Mouse (Mus musculus) layer of hippocampus, adult 2 months (tissue): ENCODE data around the gene Slc22a14. TPM values are rescaled to one million over a fixed set of nuclear protein-coding genes. Genes with fewer than 3 reads are reported as not detected.
A peak's percentile ranks its signal among the peaks of the same experiment; 100 is the strongest.
"Not testable (repeated sequence)": the region's sequence is repeated elsewhere in the genome, so short reads cannot be mapped to it uniquely, and the experiment has no call there.

Experiments used
- DNase-seq, 2 experiments: peaks; one replicate each; pipeline ENCODE4 v3.0.0; 2022; ENCODE audit warnings: low spot score in 2 of 2
- H3K27ac ChIP-seq: fragments of 200-600 bp; 2 replicates; pipeline ENCODE4 v1.8.1; 2022
- H3K4me3 ChIP-seq: fragments of 200-600 bp; 2 replicates; pipeline ENCODE4 v1.8.1; 2022; ENCODE audit warnings: mild to moderate bottlenecking
- CTCF ChIP-seq: fragments of 200-600 bp; conservative IDR thresholded peaks from 2 replicates; pipeline ENCODE4 v1.8.1; 2022; ENCODE audit warnings: antibody characterized with exemption, mild to moderate bottlenecking, moderate library complexity
- total RNA-seq, 2 experiments: library from RNA; stranded (reverse); gene quantifications; 2 replicates each; pipeline ENCODE4 v1.2.3; 2021

The Slc22a14 gene
- total RNA-seq, 2 experiments from 2014 or later: not detected

DNA sequence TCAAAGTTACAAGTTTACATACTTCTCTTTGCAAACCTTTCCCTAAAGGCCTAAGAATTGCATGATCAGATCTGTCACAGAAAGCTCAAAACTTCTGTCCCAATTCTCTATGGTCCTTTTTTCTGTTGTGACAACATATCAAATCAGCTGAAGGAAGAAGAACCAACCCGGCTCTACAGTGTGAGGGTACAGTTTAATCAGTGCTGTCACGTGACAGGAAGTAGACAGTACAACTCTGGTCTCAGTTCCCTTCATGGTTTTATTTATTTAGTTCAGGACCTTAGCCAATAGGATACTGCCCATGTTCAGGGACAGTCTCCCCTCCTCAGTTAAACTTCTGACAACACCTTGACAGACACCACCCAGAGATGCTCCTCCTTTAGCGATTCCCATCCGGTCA lies 145.1 kb downstream of the Slc22a14 start:
- Histone ChIP-seq H3K4me3 (no peak overlapping the region), H3K27ac (no peak overlapping the region)
- TF ChIP-seq CTCF: no peak
- no peak for DNase-seq

DNA sequence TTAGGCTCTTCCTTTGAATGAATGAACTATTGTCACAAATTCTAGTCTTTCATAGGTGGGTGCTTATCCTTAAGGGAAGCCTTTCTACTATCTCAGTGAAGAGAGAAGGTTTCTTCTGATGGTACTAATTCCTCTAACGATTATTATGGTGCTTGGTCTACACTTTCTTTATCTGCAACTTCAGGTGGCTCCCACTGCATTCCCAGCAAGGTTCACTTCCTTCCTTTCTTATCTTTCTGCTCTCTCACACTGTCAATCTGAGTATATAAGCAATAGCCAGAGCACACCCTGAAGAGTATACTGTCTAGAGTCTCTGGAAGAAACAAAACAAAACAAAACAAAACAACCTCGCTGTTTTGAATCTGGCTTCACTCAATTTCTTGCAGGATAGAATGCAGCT lies 145.7 kb downstream of the Slc22a14 start:
- Histone ChIP-seq H3K4me3 (no peak overlapping the region), H3K27ac (no peak overlapping the region)
- DNase-seq: no peak
- no peak for TF ChIP-seq CTCF

DNA sequence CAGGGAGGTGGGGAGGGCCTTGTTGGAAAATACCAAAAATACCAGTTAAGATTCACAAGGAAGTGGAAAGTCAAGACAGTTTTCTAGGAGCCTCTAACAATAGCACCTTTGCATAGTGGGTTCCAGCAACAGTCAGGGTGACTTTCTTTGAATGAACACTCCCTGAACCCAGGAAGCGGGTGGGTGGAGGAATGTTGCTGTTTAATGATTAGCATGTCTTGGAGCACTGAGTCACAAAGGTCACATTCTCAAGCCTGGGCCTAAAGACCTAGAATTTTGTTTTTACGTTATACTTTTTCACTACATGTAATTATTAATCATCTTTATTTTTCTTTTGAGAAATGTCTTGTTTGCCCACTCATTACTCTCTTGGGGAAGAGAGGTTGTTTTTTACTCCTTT lies 150.0 kb downstream of the Slc22a14 start:
- H3K27ac ChIP-seq, H3K4me3 ChIP-seq, DNase-seq: not testable (repeated sequence)

DNA sequence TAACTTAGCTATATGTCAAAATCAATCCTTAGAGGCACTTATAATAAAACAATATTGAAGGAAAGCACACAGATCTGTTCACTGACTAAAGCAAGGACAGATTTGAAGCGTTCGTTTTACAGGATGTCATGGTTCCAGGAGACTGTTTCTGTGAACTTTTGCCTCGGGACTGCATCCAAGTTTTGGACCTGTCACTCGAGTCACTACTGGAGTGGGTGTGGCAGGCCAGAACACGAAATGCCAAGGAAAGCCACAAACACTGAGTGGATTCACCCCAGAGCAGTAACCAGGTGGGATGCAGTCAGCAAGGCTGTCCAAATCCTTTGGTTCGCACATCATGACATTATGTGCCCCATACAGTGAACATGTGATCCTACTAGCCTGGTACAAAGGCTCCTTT lies 150.8 kb downstream of the Slc22a14 start:
- no peak for TF ChIP-seq CTCF
- H3K27ac ChIP-seq: no peak overlapping the region
- no peak overlapping the region for H3K4me3 ChIP-seq
- no peak for DNase-seq

DNA sequence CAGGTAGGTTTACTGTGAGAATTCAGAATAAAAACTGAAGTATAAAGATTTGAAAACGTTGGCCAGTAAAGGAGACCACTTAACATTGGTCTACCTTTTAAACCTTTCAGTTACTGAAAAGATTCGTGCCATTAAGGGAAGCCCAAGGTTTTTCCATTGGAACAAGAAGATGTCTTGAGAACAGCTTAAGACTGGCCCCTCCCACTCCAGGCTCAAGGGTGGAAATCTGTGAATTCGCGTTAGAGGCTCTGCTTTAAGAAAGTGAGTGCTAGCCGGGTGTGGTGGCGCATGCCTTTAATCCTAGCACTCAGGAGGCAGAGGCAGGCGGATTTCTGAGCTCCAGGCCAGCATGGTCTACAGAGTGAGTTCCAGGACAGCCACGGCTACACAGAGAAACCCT lies 152.4 kb downstream of the Slc22a14 start:
- no peak for DNase-seq
- Histone ChIP-seq H3K4me3 (no peak overlapping the region), H3K27ac (no peak overlapping the region)
- no peak for TF ChIP-seq CTCF

DNA sequence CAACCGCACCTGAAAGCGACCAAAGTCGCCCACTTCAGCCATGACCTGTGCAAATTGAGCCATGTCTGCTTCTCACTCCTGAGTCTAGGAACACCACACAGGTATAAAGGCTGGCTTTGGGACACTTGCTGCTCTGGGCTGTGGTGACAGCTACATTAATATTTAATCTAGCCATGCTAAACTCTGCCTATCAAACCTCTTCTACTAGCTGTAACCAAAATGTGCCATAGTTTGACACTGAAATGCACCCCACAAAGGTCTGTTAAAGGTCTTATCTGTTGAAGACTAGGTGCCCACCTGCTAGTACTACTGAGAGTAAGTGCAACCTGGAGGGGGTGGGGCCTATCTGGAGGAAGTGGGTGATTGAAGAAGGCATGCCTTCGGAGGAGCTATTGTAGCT lies 156.4 kb downstream of the Slc22a14 start, which contains the start of gene Slc22a13:
Slc22a13 (minus strand) TSS at position 101 of the 400 bp plus-strand sequence.
- TF ChIP-seq CTCF: no peak
- Histone ChIP-seq H3K27ac (no peak within 1 kb of the TSS), H3K4me3 (no peak within 1 kb of the TSS)
- no peak for DNase-seq

DNA sequence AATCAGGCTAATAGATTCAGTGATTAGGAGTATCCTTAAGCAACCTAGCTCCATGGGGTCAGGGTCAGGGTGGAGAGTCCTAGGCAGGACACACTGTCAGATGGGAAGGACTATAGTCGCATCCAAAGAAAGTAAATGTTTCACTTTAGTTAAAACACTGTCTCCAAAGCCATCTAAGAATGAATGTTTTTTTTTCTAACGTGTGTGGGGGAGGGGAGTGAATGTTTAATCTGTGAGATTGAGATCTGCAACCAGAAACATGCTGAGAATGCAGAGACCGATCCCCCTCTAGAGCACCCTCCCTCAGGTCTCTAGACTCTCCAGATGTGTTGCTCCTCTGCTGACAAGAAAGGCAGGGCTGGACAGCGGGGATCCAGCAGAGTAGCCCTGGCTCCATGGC lies 158.2 kb downstream of the Slc22a14 start:
- H3K27ac ChIP-seq: no peak overlapping the region
- DNase-seq: no peak
- TF ChIP-seq CTCF: no peak
- H3K4me3 ChIP-seq: no peak overlapping the region

DNA sequence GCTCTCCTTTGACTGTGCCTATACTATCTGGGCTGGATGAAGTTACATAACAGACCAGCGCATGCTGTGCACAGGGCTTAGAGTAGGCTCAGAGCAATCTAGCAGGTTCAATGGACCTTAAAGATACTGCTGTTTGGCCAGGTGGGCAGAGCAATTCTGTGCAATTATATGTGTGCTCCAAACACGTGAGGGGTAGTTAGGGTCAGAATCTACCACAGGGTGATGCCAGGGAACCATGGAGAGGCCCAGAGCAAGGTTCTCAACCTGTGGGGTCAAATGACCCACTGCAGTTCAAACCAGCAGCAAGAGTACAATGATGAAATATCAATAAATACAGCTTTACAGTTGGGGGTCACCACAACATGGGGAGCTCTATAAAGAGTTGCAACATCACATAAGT lies 158.7 kb downstream of the Slc22a14 start:
- Histone ChIP-seq H3K27ac (no peak overlapping the region), H3K4me3 (no peak overlapping the region)
- DNase-seq: no peak
- no peak for TF ChIP-seq CTCF

DNA sequence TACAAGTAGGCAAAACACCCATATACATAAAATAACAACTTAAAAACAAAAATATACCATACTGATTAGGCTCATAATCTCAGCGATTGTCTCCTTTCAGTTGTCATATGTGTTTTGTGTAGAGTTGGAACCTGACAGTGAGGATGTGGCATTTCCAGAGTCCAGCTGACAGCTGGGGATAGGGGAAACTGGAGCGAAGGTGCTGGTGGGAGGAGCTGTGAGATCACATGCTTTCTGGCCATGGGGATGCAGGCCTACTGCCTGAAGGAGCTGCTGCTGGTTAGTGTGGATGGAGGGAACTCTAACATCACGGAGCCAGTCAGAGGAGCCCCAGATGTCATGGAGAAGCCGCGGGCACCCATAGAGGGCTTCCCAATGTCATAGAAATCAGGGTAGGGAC lies 159.6 kb downstream of the Slc22a14 start:
- no peak for DNase-seq
- Histone ChIP-seq H3K4me3 (no peak overlapping the region), H3K27ac (no peak overlapping the region)
- TF ChIP-seq CTCF: no peak

DNA sequence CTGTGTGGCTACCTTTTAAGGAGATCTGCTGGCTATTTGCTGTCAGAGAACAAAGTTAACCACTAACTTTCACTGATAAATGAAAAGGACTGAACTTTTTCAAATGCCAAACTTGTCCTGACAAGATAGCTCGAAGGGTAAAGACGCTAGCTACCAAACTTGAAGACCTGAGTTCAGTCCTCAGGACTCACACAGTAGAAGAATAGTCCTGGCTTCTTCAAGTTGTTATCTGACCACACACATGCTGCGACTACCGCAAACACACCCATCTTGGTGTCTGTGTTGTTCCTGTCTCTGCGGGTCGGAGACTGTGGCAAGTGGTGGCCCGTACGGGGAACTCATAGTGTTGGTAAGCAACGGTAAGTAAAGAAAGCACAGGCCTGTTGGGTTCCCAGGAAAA lies 161.7 kb downstream of the Slc22a14 start:
- TF ChIP-seq CTCF: no peak

DNA sequence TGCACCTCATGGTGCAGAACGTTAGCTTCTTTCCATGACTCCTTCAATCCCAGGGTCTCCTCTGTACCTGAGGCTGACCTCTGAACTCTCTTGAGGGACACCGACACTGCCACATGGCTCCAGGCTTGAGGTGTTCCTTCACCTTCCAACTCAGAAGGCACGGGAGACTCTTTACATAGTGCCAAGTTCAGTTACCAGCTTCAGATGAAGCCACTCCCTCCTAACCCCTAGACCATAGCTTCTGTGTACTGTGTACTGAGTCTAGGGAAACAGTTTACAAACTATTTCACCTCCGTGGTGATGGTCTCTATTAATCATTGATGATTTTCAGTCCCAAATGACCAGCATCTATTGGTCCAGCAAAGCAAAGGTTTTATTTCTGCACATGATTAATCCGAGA lies 163.7 kb downstream of the Slc22a14 start:
- DNase-seq: no peak
- no peak overlapping the region for H3K4me3 ChIP-seq
- H3K27ac ChIP-seq: no peak overlapping the region
- no peak for TF ChIP-seq CTCF

More for the DNA sequence above, 161.7 kb downstream of the Slc22a14 start:
- Histone ChIP-seq H3K27ac (no peak overlapping the region), H3K4me3 (no peak overlapping the region)
- no peak for DNase-seq

DNA sequence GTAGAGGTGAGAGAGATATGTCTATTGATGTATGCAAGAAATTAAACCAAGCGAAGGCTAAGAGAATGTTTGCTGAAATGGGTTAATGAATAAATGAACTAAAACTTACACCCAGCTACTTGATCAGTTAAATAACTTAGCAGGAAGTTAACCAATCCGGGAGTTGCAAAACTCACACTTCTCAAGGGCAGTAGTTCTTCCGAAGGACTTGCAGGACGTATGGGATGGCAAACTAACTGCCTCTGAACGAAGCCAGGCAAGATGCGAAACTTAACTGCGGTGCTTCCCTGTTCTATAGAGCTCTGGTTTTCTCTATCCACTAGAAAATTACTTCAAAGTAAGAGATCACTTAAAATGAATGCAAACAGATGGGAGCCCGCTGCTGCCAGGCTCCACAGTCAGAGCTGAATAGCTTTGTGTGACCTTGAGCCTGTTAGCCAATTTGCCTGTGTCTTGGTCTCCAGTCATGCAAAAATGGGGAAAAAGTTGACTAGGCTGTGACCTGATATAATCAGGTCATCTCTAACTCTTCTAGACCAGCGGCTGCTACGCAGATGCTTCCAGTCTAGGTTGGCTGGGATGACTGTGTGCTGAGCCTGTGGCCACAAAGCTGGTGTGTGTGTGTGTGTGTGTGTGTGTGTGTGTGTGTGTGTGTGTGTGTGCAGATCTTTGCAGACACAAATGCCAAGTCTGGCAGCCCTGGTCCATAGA lies 166.0 kb downstream of the Slc22a14 start:
- H3K27ac ChIP-seq: no peak overlapping the region
- TF ChIP-seq CTCF: no peak
- no peak for DNase-seq
- no peak overlapping the region for H3K4me3 ChIP-seq

DNA sequence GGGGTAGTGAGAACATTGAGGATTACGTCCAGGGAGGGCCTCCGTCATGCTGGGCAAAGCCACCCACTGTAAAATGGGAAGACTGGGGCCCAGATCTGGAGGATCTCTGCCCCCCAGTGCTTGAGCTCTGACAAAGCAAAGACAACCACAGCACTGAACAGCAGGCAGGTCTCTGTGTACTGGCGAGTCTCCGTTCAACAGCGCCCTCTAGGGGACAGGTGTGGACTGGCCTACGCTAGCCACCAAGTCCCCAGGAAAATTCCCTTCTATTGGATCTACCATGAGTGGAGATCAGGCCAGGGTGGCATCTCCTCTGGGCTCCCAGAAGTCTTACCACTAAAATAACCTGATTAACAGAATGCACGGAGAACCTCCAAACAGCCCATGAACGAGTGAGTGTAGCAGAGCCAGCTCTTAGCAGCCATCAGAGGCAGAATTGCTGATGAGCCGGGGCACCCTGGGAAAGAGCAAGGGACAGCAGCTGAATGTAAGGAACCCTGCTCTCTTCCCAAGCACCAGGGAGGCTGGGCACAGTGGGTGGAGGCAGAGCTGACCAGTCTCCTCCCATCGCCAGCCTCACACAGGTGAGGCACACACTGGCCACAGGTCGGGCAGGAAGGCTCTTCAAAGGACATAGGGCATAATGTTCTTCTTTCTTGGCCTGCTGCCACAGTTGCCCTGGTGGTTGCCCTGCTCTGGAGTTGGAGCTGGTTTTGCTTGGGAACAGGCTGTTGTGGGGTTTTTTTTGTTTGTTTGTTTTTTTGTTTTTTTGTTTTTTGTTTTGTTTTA lies 173.0 kb downstream of the Slc22a14 start:
- no peak overlapping the region for H3K27ac ChIP-seq
- no peak overlapping the region for H3K4me3 ChIP-seq
- DNase-seq: peak in 1 of 2 experiments; percentile 29
- TF ChIP-seq CTCF: peak; percentile 71

DNA sequence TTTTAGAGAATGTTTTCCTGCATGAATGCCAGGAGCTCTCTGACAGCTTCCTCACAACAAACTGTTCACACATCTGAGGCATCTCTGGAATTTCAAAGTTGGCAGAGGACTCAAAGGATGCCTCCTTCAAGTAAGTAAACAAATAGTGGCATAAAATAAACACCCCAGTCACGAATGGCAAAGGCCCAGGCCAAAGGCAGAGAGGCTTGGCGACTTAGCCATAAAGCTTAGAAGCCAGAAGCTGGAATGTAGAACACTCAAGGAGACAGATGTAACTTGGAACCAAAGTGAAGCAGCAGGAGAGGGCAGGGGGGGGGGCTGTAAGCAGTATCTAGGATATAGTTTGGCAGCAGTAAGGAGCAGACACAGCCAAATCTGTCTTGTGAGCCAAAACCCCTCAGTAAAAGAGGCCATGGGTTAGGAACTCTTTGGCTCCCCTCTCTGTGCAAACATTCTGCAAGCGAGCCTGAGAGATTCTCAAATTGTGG lies 184.1 kb downstream of the Slc22a14 start:
- no peak overlapping the region for H3K4me3 ChIP-seq
- no peak for DNase-seq
- H3K27ac ChIP-seq: no peak overlapping the region
- TF ChIP-seq CTCF: no peak
